Mouse (Mus musculus) forebrain, embryonic 11.5 days (tissue): ENCODE measurements around the gene Pspn. TPM values are rescaled to one million over a fixed set of nuclear protein-coding genes. Genes with fewer than 3 reads are reported as not detected.

ENCODE experiments used
- ATAC-seq: fragments of 200-750 bp; cut with Nextera tagmentation; replicated peaks from 2 replicates; pipeline ENCODE4 v1.8.0; 2017; ENCODE audit warnings: moderate TSS enrichment; ENCODE audit not compliant: low FRiP score
- DNase-seq: peaks from one replicate; pipeline ENCODE4 v3.0.0-alpha.2; 2017; ENCODE audit warnings: low spot score
- H3K27ac ChIP-seq: fragments of 300-500 bp; sonication (generic); 2 replicates; pipeline ENCODE4 v1.5.1; 2014; ENCODE audit warnings: low read depth, low read length
- H3K27me3 ChIP-seq: fragments of 300-500 bp; sonication (generic); 2 replicates; pipeline ENCODE4 v1.6.1; 2014; ENCODE audit warnings: mild to moderate bottlenecking, low read length, mixed read lengths; ENCODE audit not compliant: control insufficient read depth, insufficient read depth
- H3K36me3 ChIP-seq: fragments of 300-500 bp; sonication (generic); 2 replicates; pipeline ENCODE4 v1.6.1; 2014; ENCODE audit warnings: mild to moderate bottlenecking, low read length, moderate library complexity, mixed read lengths; ENCODE audit not compliant: control insufficient read depth, insufficient read depth
- H3K4me1 ChIP-seq: fragments of 300-500 bp; sonication (generic); replicated peaks from 2 replicates; pipeline ENCODE4 v1.6.1; 2014; ENCODE audit warnings: low read length, mixed read lengths; ENCODE audit not compliant: control insufficient read depth, insufficient read depth
- H3K4me2 ChIP-seq: fragments of 300-500 bp; sonication (generic); 2 replicates; pipeline ENCODE4 v1.6.1; 2014; ENCODE audit warnings: low read depth, mild to moderate bottlenecking, low read length, moderate library complexity, mixed read lengths; ENCODE audit not compliant: severe bottlenecking
- H3K4me3 ChIP-seq: fragments of 300-500 bp; sonication (generic); 2 replicates; pipeline ENCODE4 v1.5.1; 2014; ENCODE audit warnings: low read depth, low read length
- H3K9ac ChIP-seq: fragments of 300-500 bp; sonication (generic); 2 replicates; pipeline ENCODE4 v1.6.1; 2014; ENCODE audit warnings: low read length
- H3K9me3 ChIP-seq: fragments of 300-500 bp; sonication (generic); 2 replicates; pipeline ENCODE4 v1.6.1; 2016; ENCODE audit warnings: low read length, mixed read lengths; ENCODE audit not compliant: control insufficient read depth
- WGBS: fragments of 180-500 bp; shearing (Covaris S2); extraction: QIAGEN DNeasy Blood & Tissue Kit; methylation state at CpG from one replicate; pipeline ENCODE4 v1.1.7; 2014; 5-methylcytosine and 5-hydroxymethylcytosine counted together
- polyA plus RNA-seq: library from polyadenylated mRNA; unstranded; fragments of >200 nt; fragmentation: Nextera tagmentation; extraction: Ambion mirVana; gene quantifications from 2 replicates; pipeline ENCODE4 v1.2.1, GENCODE M21; 2014

Gene Pspn
- polyA plus RNA-seq, 1 experiment from 2014 or later: 0.76 TPM

DNA sequence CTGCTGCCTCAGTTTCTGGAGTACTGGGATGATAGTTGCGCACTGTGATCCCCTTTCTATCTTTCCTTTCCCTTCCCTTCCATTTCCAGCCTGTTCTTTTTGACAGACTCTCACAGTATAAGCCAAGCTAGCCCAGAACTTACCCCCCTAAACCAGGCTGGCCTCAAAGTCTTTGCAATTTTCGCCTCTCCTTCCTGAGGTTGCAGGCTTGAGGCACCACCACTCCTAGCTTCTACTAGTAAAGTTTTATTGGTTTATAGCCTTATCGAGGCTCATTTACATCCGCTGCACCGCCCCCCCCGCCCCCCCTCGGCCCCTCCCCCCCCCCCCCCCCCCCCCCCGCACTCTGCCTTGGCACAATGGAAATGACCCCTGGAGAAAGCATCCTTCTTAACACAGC is 20.3 kb downstream of the Pspn start:
- WGBS: 40% methylated on average over 7 of the region's 8 CpGs
- Histone ChIP-seq H3K4me2 (no peak overlapping the region), H3K27me3 (no peaks in the 10 kb centered on the region), H3K9ac (no peak overlapping the region), H3K4me3 (no peak overlapping the region), H3K27ac (no peak overlapping the region), H3K9me3 (no peaks in the 10 kb centered on the region), H3K36me3 (no peaks in the 10 kb centered on the region), H3K4me1 (no peaks in the 10 kb centered on the region)
- DNase-seq (no peak), ATAC-seq (no peak)

GRCm38 (mm10) chr17:56976531-56977390 is 23.1 kb downstream of the Pspn start:
- Histone ChIP-seq H3K36me3 (no peaks in the 10 kb centered on the region), H3K27me3 (no peaks in the 10 kb centered on the region), H3K4me2 (no peak overlapping the region), H3K9me3 (no peaks in the 10 kb centered on the region), H3K27ac (no peak overlapping the region), H3K4me1 (no peaks in the 10 kb centered on the region), H3K4me3 (no peak overlapping the region), H3K9ac (no peak overlapping the region)
- DNase-seq (peak; percentile 39), ATAC-seq (no peak)
- WGBS: 80% methylated on average over 8 of the region's 8 CpGs

DNA sequence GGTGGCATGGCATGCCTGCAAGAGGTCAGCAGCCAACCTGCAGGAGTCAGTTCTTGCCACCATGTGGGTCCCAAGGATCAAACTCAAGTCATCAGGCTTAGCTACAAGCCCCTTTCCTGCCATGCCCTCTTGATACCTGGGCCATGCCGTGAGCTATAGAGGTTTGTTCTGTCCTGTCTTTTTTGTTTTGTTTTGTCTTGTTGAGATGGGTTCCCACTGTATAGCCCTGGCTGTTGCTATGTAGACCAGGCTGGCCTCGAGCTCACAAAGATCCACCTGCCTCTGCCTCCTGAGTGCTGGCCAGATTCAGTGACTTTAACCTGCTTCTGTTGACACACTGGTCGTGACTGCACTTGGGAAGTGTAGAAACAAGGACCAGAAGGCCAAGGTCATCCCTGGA is 24.4 kb downstream of the Pspn start:
- H3K36me3 ChIP-seq: no peaks in the 10 kb centered on the region
- ATAC-seq (no peak), DNase-seq (peak; percentile 40)
- no peaks in the 10 kb centered on the region for H3K4me1 ChIP-seq
- H3K9ac ChIP-seq: no peak overlapping the region
- H3K27ac ChIP-seq: no peak overlapping the region
- no peaks in the 10 kb centered on the region for H3K9me3 ChIP-seq
- no peak overlapping the region for H3K4me3 ChIP-seq
- H3K4me2 ChIP-seq: no peak overlapping the region
- H3K27me3 ChIP-seq: no peaks in the 10 kb centered on the region
- 77% methylated on average over 3 of the region's 3 CpGs for WGBS

GRCm38 (mm10) chr17:56974708-56975240 is 25.0 kb downstream of the Pspn start:
- Histone ChIP-seq H3K4me3 (no peak overlapping the region), H3K4me2 (no peak overlapping the region), H3K27me3 (no peaks in the 10 kb centered on the region), H3K9ac (no peak overlapping the region), H3K9me3 (no peaks in the 10 kb centered on the region), H3K36me3 (no peaks in the 10 kb centered on the region), H3K27ac (no peak overlapping the region), H3K4me1 (no peaks in the 10 kb centered on the region)
- WGBS: 75% methylated on average over 5 of the region's 5 CpGs
- ATAC-seq (no peak), DNase-seq (peak; percentile 38)

DNA sequence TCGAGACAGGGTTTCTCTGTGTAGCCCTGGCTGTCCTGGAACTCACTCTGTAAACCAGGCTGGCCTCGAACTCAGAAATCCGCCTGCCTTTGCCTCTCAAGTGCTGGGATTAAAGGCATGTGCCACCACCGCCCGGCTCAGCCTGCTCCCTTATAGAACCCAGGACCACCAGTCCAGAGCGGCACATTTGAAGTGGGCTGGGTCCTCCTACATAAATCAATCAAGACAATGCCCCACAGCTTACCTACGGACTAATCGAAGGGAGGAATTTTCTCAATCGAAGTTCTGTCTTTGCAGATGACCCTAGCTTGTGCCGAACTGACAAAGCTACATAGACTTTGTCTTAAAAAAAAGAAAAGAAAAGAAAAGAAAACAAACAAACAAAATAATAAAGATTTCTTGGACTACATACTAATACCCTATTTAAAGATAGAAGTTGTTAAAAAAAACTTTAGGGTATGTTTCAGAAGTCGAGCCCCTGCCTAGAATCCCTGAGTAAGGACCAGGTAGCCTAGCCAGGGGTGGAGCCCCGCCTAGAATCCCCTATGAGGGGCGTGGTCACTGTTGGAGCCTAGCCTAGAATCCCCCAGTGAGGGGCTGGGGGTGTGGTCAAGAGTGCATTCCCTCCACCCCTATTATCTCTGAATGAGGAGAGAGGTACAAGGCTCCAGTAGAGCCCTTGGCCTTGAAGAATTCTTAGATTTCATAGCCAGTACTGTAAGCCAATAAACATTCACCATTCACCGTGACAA is 25.7 kb downstream of the Pspn start:
- DNase-seq (peak; percentile 41), ATAC-seq (no peak)
- WGBS: 66% methylated on average over 13 of the region's 14 CpGs
- Histone ChIP-seq H3K27ac (no peak overlapping the region), H3K9me3 (no peaks in the 10 kb centered on the region), H3K4me1 (no peaks in the 10 kb centered on the region), H3K9ac (no peak overlapping the region), H3K27me3 (no peaks in the 10 kb centered on the region), H3K4me2 (no peak overlapping the region), H3K36me3 (no peaks in the 10 kb centered on the region), H3K4me3 (no peak overlapping the region)

- Histone ChIP-seq H3K27me3 (no peaks in the 10 kb centered on the region), H3K9me3 (no peaks in the 10 kb centered on the region), H3K9ac (no peak overlapping the region), H3K4me2 (no peak overlapping the region), H3K36me3 (no peaks in the 10 kb centered on the region), H3K27ac (no peak overlapping the region), H3K4me1 (no peaks in the 10 kb centered on the region), H3K4me3 (no peak overlapping the region)
- DNase-seq (peak; percentile 15), ATAC-seq (no peak)
- 71% methylated on average over 5 of the region's 5 CpGs for WGBS
Measured at GRCm38 (mm10) chr17:56970081-56970480, 29.7 kb downstream of the Pspn start.

- no peak overlapping the region for H3K4me3 ChIP-seq
- WGBS: 74% methylated on average over 3 of the region's 3 CpGs
- H3K27me3 ChIP-seq: no peaks in the 10 kb centered on the region
- H3K4me1 ChIP-seq: no peaks in the 10 kb centered on the region
- no peak overlapping the region for H3K27ac ChIP-seq
- DNase-seq: no peak
- ATAC-seq: no peak
- H3K4me2 ChIP-seq: no peak overlapping the region
- no peak overlapping the region for H3K9ac ChIP-seq
- H3K36me3 ChIP-seq: no peaks in the 10 kb centered on the region
- H3K9me3 ChIP-seq: no peaks in the 10 kb centered on the region
Measured at GRCm38 (mm10) chr17:56969321-56969720, 30.5 kb downstream of the Pspn start.

GRCm38 (mm10) chr17:56963646-56964045 is 36.2 kb downstream of the Pspn start:
- no peak overlapping the region for H3K9ac ChIP-seq
- no peaks in the 10 kb centered on the region for H3K27me3 ChIP-seq
- WGBS: 80% methylated on average over 6 of the region's 6 CpGs
- DNase-seq (no peak), ATAC-seq (no peak)
- no peaks in the 10 kb centered on the region for H3K9me3 ChIP-seq
- H3K27ac ChIP-seq: no peak overlapping the region
- no peak overlapping the region for H3K4me3 ChIP-seq
- no peaks in the 10 kb centered on the region for H3K36me3 ChIP-seq
- no peaks in the 10 kb centered on the region for H3K4me1 ChIP-seq
- H3K4me2 ChIP-seq: no peak overlapping the region
